Mouse (Mus musculus) macrophage (primary cell): ENCODE results near the gene Pomgnt2. TPM values are rescaled to one million over a fixed set of nuclear protein-coding genes. Genes with fewer than 3 reads are reported as not detected.

Source experiments
- H3K27ac ChIP-seq: fragments of 350-480 bp; formaldehyde crosslinking; 2 replicates; pipeline ENCODE4 v1.9.0; 2021
- H3K36me3 ChIP-seq: fragments of 350-480 bp; formaldehyde crosslinking; 2 replicates; pipeline ENCODE4 v1.9.0; 2021; ENCODE audit errors: inconsistent target
- H3K4me3 ChIP-seq: fragments of 350-480 bp; formaldehyde crosslinking; 2 replicates; pipeline ENCODE4 v1.9.0; 2021; ENCODE audit errors: inconsistent target
- H3K79me2 ChIP-seq: fragments of 350-480 bp; formaldehyde crosslinking; 2 replicates; pipeline ENCODE4 v1.9.0; 2021; ENCODE audit errors: inconsistent target
- WGBS: methylation state at CpG from one replicate; pipeline ENCODE4 v1.1.7; 2026; ENCODE audit warnings: inconsistent platforms; ENCODE audit not compliant: missing documents; 5-methylcytosine and 5-hydroxymethylcytosine counted together
- polyA plus RNA-seq: library from polyadenylated mRNA; stranded (reverse); fragments of 250-400 nt; gene quantifications from 3 replicates; pipeline ENCODE4 v1.2.4, GENCODE M21; 2018; ENCODE audit warnings: inconsistent platforms
- total RNA-seq, 78 experiments: library from RNA; depleted of rRNA; stranded (reverse); fragments of 250-400 nt; gene quantifications; 1 replicate in 9 of 78; 2 replicates in 24 of 78; 3 replicates in 43 of 78; 4 replicates in 2 of 78; pipeline ENCODE4 v1.2.4; 2018; ENCODE audit warnings: inconsistent platforms in 56 of 78

The Pomgnt2 gene
- total RNA-seq (2018; cell fraction: chromatin; rRNA removed), result 1 to 10 TPM in 6 of 26 experiments, under 1 TPM in 7, not detected in 13; 0.36 to 3.5 (median 0.55) TPM
- 1 to 10 TPM in 12 of 26 experiments, under 1 TPM in 14; 0.30 to 2.3 (median 0.77) TPM for total RNA-seq (2018; cell fraction: cytosol; rRNA removed)
- total RNA-seq (2018; cell fraction: nucleus; rRNA removed), result 1 to 10 TPM in 13 of 26 experiments, under 1 TPM in 11, not detected in 2; 0.22 to 2.5 (median 1.1) TPM
- 0.93 to 2.5 TPM (median 1.7 TPM) in 3 replicates for polyA plus RNA-seq

DNA sequence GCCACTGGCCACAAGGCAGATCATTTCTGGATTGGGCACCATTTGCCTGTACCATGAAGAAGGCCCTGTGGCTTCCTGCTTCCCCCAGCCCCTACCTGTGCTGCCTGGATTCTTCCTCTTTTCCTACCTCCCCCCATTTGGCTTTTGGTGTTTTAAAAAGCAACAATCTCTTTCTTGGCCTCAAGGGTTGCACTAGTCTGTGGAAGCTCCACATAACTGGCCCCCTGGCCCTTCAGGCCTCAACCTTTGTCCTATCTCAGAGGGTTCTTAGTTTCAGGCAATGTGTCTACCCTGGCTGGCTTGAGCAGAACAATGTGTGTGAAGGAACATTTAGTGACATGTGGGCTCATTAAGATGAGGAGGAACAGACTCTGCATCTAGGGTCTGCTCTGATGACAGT, at the start of gene Pomgnt2:
Pomgnt2 (minus strand) TSS at position 101 of the 400 bp plus-strand sequence.
- Histone ChIP-seq H3K4me3 (no peak within 1 kb of the TSS), H3K36me3 (no peaks in the 10 kb centered on the region), H3K79me2 (no peaks in the 10 kb centered on the region), H3K27ac (no peak within 1 kb of the TSS)

GRCm38 (mm10) chr9:122039848-122040247, 42.9 kb upstream of the Pomgnt2 start:
- H3K27ac ChIP-seq, result no peak overlapping the region
- no peak overlapping the region for H3K4me3 ChIP-seq
- WGBS, result 98% methylated on average over 4 of the region's 4 CpGs
- H3K79me2 ChIP-seq, result no peaks in the 10 kb centered on the region
- no peaks in the 10 kb centered on the region for H3K36me3 ChIP-seq

DNA sequence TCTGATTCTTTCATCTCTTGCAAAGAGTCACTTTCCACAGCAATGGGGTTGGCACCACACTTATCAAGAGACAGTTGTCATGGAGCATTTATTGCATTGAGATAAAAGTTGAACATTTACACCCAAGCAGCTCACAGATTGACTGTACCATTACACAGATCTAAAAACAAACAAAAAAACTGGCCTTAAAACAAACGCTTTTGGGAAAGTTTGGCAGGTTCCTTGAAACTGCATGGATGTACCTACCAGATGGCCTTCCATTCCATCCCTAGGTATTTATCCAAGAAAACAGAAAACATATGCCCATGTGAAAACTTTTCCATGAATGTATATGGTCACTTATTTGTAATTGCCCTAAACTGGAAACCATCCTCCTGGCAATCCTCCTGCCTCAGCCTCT, 41.7 kb upstream of the Pomgnt2 start:
- no peak overlapping the region for H3K4me3 ChIP-seq
- no peaks in the 10 kb centered on the region for H3K36me3 ChIP-seq
- 100% methylated on average over 1 of the region's 1 CpGs for WGBS
- H3K79me2 ChIP-seq, result no peaks in the 10 kb centered on the region
- no peak overlapping the region for H3K27ac ChIP-seq

GRCm38 (mm10) chr9:122036496-122037054, 39.7 kb upstream of the Pomgnt2 start:
- H3K79me2 ChIP-seq, result no peaks in the 10 kb centered on the region
- no peak overlapping the region for H3K27ac ChIP-seq
- no peaks in the 10 kb centered on the region for H3K36me3 ChIP-seq
- 90% methylated on average over 4 of the region's 4 CpGs for WGBS
- H3K4me3 ChIP-seq, result no peak overlapping the region

- Histone ChIP-seq H3K27ac (no peak overlapping the region), H3K79me2 (no peaks in the 10 kb centered on the region), H3K4me3 (no peak overlapping the region), H3K36me3 (no peaks in the 10 kb centered on the region)
- WGBS, result 70% methylated on average over 5 of the region's 5 CpGs
These were observed 38.9 kb upstream of the Pomgnt2 start for GRCm38 (mm10) chr9:122035807-122036206.

- Histone ChIP-seq H3K27ac (no peak overlapping the region), H3K4me3 (no peak overlapping the region), H3K36me3 (no peaks in the 10 kb centered on the region), H3K79me2 (no peaks in the 10 kb centered on the region)
- 92% methylated on average over 1 of the region's 1 CpGs for WGBS
These were observed 38.0 kb upstream of the Pomgnt2 start for GRCm38 (mm10) chr9:122034949-122035348.

DNA sequence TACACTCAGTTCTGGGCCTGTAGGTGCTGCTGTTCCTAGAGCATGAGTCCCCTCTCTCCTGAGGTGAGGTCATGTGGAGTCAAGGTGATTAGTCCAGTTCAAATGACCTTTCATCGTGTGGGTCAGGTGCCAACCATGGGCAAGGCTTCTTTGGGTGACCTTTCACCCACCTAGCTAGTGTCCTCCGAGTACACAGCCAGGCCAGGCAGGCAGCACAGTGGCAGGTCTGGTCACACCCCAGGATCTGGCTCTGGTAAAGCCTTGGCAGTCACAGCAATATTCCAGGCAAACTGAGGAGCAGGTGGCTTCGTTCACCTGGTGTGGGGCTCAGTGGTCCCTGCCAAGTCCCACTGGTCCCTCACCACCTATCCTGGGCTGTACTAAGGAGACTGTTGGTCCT, 35.2 kb upstream of the Pomgnt2 start:
- Histone ChIP-seq H3K27ac (no peak overlapping the region), H3K79me2 (no peaks in the 10 kb centered on the region), H3K36me3 (no peaks in the 10 kb centered on the region), H3K4me3 (no peak overlapping the region)
- WGBS, result 94% methylated on average over 3 of the region's 3 CpGs

GRCm38 (mm10) chr9:122030706-122031105, 33.8 kb upstream of the Pomgnt2 start:
- no peak overlapping the region for H3K4me3 ChIP-seq
- H3K27ac ChIP-seq, result no peak overlapping the region
- 94% methylated on average over 5 of the region's 5 CpGs for WGBS
- no peaks in the 10 kb centered on the region for H3K79me2 ChIP-seq
- H3K36me3 ChIP-seq, result no peaks in the 10 kb centered on the region

DNA sequence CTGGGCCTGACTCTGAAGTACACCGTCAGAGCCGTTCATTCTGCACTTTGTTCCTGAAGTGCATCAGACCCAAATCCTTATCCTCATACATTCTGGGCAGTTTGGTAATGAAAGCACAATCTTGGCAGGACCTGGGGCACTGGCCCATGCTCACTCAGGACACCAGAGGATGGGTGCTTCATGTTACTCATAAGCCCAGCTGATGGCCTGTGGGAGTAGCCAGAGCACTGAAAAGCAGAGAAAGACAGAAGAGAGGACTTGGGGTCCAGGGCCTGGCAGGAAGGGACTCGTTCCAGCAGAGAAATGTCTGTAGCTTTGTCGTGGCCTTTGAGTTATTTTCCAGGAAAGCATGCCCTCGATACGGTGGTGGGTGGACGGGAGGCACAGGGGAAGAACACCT, 32.9 kb upstream of the Pomgnt2 start:
- WGBS, result 99% methylated on average over 7 of the region's 7 CpGs
- H3K36me3 ChIP-seq, result no peaks in the 10 kb centered on the region
- no peaks in the 10 kb centered on the region for H3K79me2 ChIP-seq

DNA sequence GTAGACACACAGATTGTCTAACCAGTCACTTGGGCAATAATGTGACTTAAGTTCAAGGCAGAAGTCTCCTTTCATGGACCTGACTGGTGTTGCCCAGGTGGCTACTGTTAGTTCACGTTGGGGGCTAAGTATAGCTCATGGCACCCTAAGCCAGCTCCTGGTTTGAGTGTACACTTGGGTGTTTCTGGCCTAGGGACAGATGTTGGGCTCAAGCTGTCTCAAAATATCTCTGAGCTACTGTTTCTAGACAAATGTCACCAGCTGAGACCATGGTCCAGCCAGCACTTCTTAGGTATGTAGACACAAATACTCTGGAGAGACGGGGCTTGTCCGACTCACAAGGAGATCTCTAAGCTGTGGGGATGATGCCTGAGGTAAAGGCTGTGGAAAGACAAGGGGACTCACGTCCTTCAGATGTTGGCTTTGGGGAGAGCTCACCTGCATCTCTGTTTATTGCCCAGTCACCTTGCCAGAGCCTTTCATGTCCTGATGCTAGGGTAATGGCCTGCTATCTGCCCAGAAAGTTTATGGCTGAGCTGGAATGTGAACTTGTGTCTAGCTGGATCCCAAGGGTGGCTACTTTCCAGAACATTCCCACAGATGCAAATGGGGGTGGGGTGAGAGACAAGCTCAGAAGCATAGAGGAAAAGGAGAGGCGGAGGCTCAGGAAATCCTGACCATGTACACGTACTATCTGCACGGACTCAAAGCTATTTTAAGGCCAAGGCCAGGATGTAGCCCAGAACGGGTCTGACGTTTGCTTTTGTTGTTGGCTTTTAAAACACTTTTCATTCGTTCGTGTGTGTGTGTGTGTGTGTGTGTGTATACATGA, 31.2 kb upstream of the Pomgnt2 start:
- Histone ChIP-seq H3K27ac (no peak overlapping the region), H3K79me2 (no peaks in the 10 kb centered on the region)
- 56% methylated on average over 11 of the region's 11 CpGs for WGBS

More for the DNA sequence above, 32.9 kb upstream of the Pomgnt2 start:
- Histone ChIP-seq H3K4me3 (no peak overlapping the region), H3K27ac (no peak overlapping the region)

DNA sequence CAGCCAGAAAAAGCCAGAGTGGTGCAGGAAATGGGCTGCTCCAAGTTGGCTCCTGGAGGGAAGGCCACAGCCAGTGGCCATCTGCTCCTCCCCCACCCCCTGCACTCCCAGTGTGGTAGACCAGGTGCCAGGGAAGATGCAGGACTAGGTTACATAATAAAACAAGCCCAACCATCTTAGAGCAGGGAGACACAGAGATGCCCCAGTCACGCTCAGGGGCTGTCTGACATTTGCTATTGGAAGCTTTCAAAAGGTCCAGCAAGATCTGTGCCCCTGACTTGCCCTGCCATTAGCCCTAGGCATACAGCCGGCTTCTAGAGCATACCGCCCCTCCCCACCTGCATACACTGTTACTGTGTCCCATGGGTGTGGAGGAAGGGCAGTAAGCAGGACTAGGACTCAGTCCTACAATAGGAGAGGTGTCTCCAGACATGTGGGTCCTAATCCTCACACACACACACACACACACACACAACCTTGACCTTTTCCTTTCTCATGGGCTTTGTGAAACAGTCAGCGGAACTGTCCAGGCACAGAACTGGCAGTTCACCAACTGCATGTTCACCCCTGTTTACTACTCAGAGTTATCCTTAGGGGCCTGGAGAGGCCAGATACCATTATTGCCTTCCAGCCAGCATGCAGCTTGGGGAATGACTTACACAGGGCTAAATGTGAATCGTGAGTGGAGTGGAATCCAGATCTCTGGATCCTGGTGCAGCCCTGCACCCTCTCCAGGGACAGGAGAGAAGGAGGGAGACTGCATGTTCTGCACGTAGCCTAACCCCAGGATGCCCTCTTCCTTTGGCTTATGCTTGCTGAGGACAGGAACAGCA, 30.4 kb upstream of the Pomgnt2 start:
- Histone ChIP-seq H3K4me3 (no peak overlapping the region), H3K79me2 (no peaks in the 10 kb centered on the region), H3K27ac (no peak overlapping the region), H3K36me3 (no peaks in the 10 kb centered on the region)
- WGBS, result 86% methylated on average over 6 of the region's 6 CpGs

More for the DNA sequence above, 31.2 kb upstream of the Pomgnt2 start:
- H3K4me3 ChIP-seq, result no peak overlapping the region
- H3K36me3 ChIP-seq, result no peaks in the 10 kb centered on the region

- 76% methylated on average over 6 of the region's 7 CpGs for WGBS
- Histone ChIP-seq H3K36me3 (no peaks in the 10 kb centered on the region), H3K79me2 (no peaks in the 10 kb centered on the region), H3K4me3 (no peak overlapping the region), H3K27ac (no peak overlapping the region)
These were observed 29.1 kb upstream of the Pomgnt2 start for GRCm38 (mm10) chr9:122025855-122026590.

DNA sequence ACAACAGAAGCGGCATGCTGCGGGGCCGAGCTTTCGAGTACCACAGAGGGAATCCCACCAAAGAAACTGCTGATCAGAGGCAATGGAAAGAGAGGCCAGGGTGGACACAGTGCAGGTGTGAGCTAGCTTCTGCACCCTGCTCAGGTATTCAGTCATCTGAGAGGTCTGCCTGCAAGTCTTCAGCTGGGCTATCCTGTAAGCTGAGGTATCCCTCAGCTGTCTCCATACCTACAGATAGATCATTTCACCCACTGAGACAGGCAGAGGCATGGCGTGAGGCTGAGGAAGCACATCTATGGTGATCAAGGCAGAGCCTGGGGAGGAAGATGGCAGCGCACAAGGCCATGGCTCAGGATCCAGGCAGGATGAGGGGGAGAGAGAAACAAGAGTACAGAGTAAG, 27.5 kb upstream of the Pomgnt2 start:
- WGBS, result 97% methylated on average over 6 of the region's 6 CpGs

DNA sequence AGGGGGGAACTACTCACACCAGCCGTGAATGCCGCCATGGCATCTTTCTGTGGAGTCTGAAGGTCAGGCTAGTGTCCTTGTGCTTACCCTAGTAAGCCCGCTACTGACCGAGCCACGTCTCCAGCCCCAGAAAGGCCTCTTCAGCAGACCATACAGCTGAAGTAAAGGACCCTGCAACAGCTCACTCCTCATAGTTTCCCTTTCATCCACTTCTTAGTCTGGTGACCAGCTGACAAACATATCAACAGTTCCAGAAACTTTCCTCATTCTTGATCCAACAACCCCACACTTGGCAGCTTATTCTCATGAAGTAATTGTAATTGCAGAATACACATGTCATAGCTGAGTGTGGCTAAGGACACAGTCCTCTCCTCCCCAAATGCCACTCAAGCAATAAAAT, 27.0 kb upstream of the Pomgnt2 start:
- 90% methylated on average over 5 of the region's 5 CpGs for WGBS
- H3K36me3 ChIP-seq, result no peaks in the 10 kb centered on the region
- no peak overlapping the region for H3K4me3 ChIP-seq
- no peak overlapping the region for H3K27ac ChIP-seq
- H3K79me2 ChIP-seq, result no peaks in the 10 kb centered on the region

More for the DNA sequence above, 27.5 kb upstream of the Pomgnt2 start:
- Histone ChIP-seq H3K79me2 (no peaks in the 10 kb centered on the region), H3K4me3 (no peak overlapping the region), H3K36me3 (no peaks in the 10 kb centered on the region), H3K27ac (no peak overlapping the region)
